Mouse (Mus musculus) liver, embryonic 14.5 days (tissue): ENCODE results near the gene Dok3.

Experiments
- CTCF ChIP-seq: IDR thresholded peaks from 2 replicates; pipeline ENCODE4 v1.5.1; 2016; ENCODE audit warnings: antibody characterized with exemption, low read depth, control low read depth
- EP300 ChIP-seq: IDR thresholded peaks from 2 replicates; pipeline ENCODE4 v1.6.1; 2016; ENCODE audit warnings: antibody characterized with exemption, low read depth

GRCm38 (mm10) chr13:55544792-55545191, 15.7 kb upstream of the Dok3 start:
- TF ChIP-seq EP300 (peak; percentile 54), CTCF (no peak)
